Mouse (Mus musculus): ENCODE results near the gene Rbfox3. TPM values are rescaled to one million over a fixed set of nuclear protein-coding genes. Genes with fewer than 3 reads are reported as not detected.

Rbfox3 gene
- total and polyA plus RNA-seq, 3 experiments, result not detected

GRCm38 (mm10) chr11:118610128-118610527 lies 301.3 kb downstream of the Rbfox3 start:
- Histone ChIP-seq H3K9ac (ENCODE audit: insufficient read depth, low read depth) (no peak overlapping the region), H3K4me2 (ENCODE audit: insufficient read depth, low read depth, poor library complexity, severe bottlenecking) (peak overlapping the region; percentile 38; the same call in 1 of the 2 replicates), H3K4me1 (ENCODE audit: control insufficient read depth in 1 of 2, insufficient read depth in 2 of 2) (no peaks in the 10 kb centered on the region), H3K27me3 (replicated peaks) (peaks cover 82% of the 10 kb centered on the region), H3K79me2 (replicated peaks; ENCODE audit: control insufficient read depth, extremely low read depth, insufficient read depth, poor library complexity, severe bottlenecking) (no peaks in the 10 kb centered on the region), H3K9me3 (replicated peaks; ENCODE audit: low read length) (peaks cover 6% of the 10 kb centered on the region), H3K36me3 (replicated peaks in 1 of 2; ENCODE audit: control insufficient read depth in 1 of 2, insufficient read depth in 1 of 2, low read length in 1 of 2) (no peaks in the 10 kb centered on the region), H3K27ac (ENCODE audit: insufficient read depth, low read depth) (no peak overlapping the region), H3K4me3 (replicated peaks in 1 of 3; ENCODE audit: low read depth in 2 of 3, low read length in 2 of 3, poor library complexity in 1 of 3) (no peak overlapping the region)
- no peak for DNase-seq (ENCODE audit: extremely low read depth)
- dilution Hi-C loops (cut with MboI; ENCODE audit: extremely low pct_ligation_motif_present, extremely low pct_unique_long_range_greater_than_20kb, low sequenced_read_pairs) (no loop called here), in situ Hi-C loops (cut with MboI; ENCODE audit: low pct_ligation_motif_present, low pct_unique_long_range_greater_than_20kb, low sequenced_read_pairs) (no loop called here)
- TF ChIP-seq ZMIZ1 (IDR thresholded peaks at IDR 0.05; ENCODE audit: low read depth, low read length) (no peak), MYC (IDR thresholded peaks at IDR 0.05; ENCODE audit: low read depth, low read length) (no peak), RAD21 (IDR thresholded peaks at IDR 0.05; ENCODE audit: low read depth, low read length) (no peak), HCFC1 (IDR thresholded peaks at IDR 0.05; ENCODE audit: low read depth, low read length) (no peak), CHD1 (IDR thresholded peaks at IDR 0.05; ENCODE audit: low read depth, low read length) (no peak), TCF12 (IDR thresholded peaks at IDR 0.05; ENCODE audit: low read depth, low read length) (no peak), SIN3A (IDR thresholded peaks at IDR 0.05; ENCODE audit: low read length) (no peak), NELFE (IDR thresholded peaks at IDR 0.05; ENCODE audit: low read depth, low read length) (no peak), MAX (IDR thresholded peaks at IDR 0.05; ENCODE audit: low read length) (no peak), GABPA (IDR thresholded peaks at IDR 0.05; ENCODE audit: insufficient replicate concordance, low read depth, low read length) (no peak)

GRCm38 (mm10) chr11:118609236-118610000 lies 302.0 kb downstream of the Rbfox3 start:
- TF ChIP-seq SIN3A (IDR thresholded peaks at IDR 0.05; ENCODE audit: low read length), result no peak
- TF ChIP-seq CTCF (conservative IDR thresholded peaks at IDR 0.05 in 1 of 2, IDR thresholded peaks at IDR 0.05 in 1 of 2; ENCODE audit: low read depth in 2 of 2, low read length in 2 of 2), result no peak
- TF ChIP-seq POLR2AphosphoS2 (IDR thresholded peaks at IDR 0.05; ENCODE audit: low read depth, low read length), result no peak
- no peak for TF ChIP-seq ELF1 (IDR thresholded peaks at IDR 0.05; ENCODE audit: low read depth, low read length)
- Histone ChIP-seq H3K4me3 (replicated peaks in 1 of 3; ENCODE audit: low read depth in 2 of 3, low read length in 2 of 3, poor library complexity in 1 of 3) (no peak overlapping the region), H3K9me3 (replicated peaks; ENCODE audit: low read length) (peaks cover 7% of the 10 kb centered on the region), H3K79me2 (replicated peaks; ENCODE audit: control insufficient read depth, extremely low read depth, insufficient read depth, poor library complexity, severe bottlenecking) (no peaks in the 10 kb centered on the region), H3K27ac (ENCODE audit: insufficient read depth, low read depth) (no peak overlapping the region), H3K9ac (ENCODE audit: insufficient read depth, low read depth) (no peak overlapping the region), H3K36me3 (replicated peaks in 1 of 2; ENCODE audit: control insufficient read depth in 1 of 2, insufficient read depth in 1 of 2, low read length in 1 of 2) (no peaks in the 10 kb centered on the region), H3K4me2 (ENCODE audit: insufficient read depth, low read depth, poor library complexity, severe bottlenecking) (peak overlapping the region; percentile 38; the same call in 1 of the 2 replicates), H3K27me3 (replicated peaks) (peaks cover 78% of the 10 kb centered on the region), H3K4me1 (ENCODE audit: control insufficient read depth in 1 of 2, insufficient read depth in 2 of 2) (no peaks in the 10 kb centered on the region)
- in situ Hi-C loops (cut with MboI; ENCODE audit: low pct_ligation_motif_present, low pct_unique_long_range_greater_than_20kb, low sequenced_read_pairs), result no loop called here
- dilution Hi-C loops (cut with MboI; ENCODE audit: extremely low pct_ligation_motif_present, extremely low pct_unique_long_range_greater_than_20kb, low sequenced_read_pairs), result no loop called here
- no peak for DNase-seq (ENCODE audit: extremely low read depth)

- in situ Hi-C loops (cut with MboI; ENCODE audit: low pct_ligation_motif_present, low pct_unique_long_range_greater_than_20kb, low sequenced_read_pairs), result no loop called here
- H3K36me3 ChIP-seq (replicated peaks in 1 of 2; ENCODE audit: control insufficient read depth in 1 of 2, insufficient read depth in 1 of 2, low read length in 1 of 2), result no peaks in the 10 kb centered on the region
- H3K9me3 ChIP-seq (replicated peaks; ENCODE audit: low read length), result peaks cover 7% of the 10 kb centered on the region
- no peak overlapping the region for H3K4me3 ChIP-seq (replicated peaks in 1 of 3; ENCODE audit: low read depth in 2 of 3, low read length in 2 of 3, poor library complexity in 1 of 3)
- no peaks in the 10 kb centered on the region for H3K79me2 ChIP-seq (replicated peaks; ENCODE audit: control insufficient read depth, extremely low read depth, insufficient read depth, poor library complexity, severe bottlenecking)
- no peak overlapping the region for H3K4me2 ChIP-seq (ENCODE audit: insufficient read depth, low read depth, poor library complexity, severe bottlenecking)
- no peak overlapping the region for H3K9ac ChIP-seq (ENCODE audit: insufficient read depth, low read depth)
- no peak overlapping the region for H3K27ac ChIP-seq (ENCODE audit: insufficient read depth, low read depth)
- no peak for DNase-seq (ENCODE audit: extremely low read depth)
- dilution Hi-C loops (cut with MboI; ENCODE audit: extremely low pct_ligation_motif_present, extremely low pct_unique_long_range_greater_than_20kb, low sequenced_read_pairs), result no loop called here
- peaks cover 67% of the 10 kb centered on the region for H3K27me3 ChIP-seq (replicated peaks)
- H3K4me1 ChIP-seq (ENCODE audit: control insufficient read depth in 1 of 2, insufficient read depth in 2 of 2), result no peaks in the 10 kb centered on the region
- TF ChIP-seq TCF12 (IDR thresholded peaks at IDR 0.05; ENCODE audit: low read depth, low read length), result no peak
Measured at GRCm38 (mm10) chr11:118607927-118608326, 303.5 kb downstream of the Rbfox3 start.

All from CH12.LX (cell line).